Mouse (Mus musculus) CH12.LX (cell line): ENCODE results near the gene Lrrc42. TPM values are rescaled to one million over a fixed set of nuclear protein-coding genes. Genes with fewer than 3 reads are reported as not detected.
A peak's percentile ranks its signal among the peaks of the same experiment; 100 is the strongest.

Experiments used
- DNase-seq: peaks from one replicate; pipeline ENCODE4 v3.0.0-alpha.2; 2013; ENCODE audit errors: extremely low read depth
- H3K27ac ChIP-seq: 2 replicates; pipeline ENCODE4 v1.5.1; 2012; ENCODE audit warnings: low read depth, mild to moderate bottlenecking, control low read depth, moderate library complexity; ENCODE audit not compliant: insufficient read depth
- H3K27me3 ChIP-seq: replicated peaks from 2 replicates; pipeline ENCODE3; 2012; ENCODE audit warnings: inconsistent platforms
- H3K36me3 ChIP-seq, 2 experiments: replicated peaks in 1 of 2; 2 replicates each; pipeline versions ENCODE3 to v1.6.1; 2012; ENCODE audit warnings: inconsistent platforms in 1 of 2, low read length in 1 of 2, mild to moderate bottlenecking in 1 of 2, mixed read lengths in 1 of 2, moderate library complexity in 1 of 2; ENCODE audit not compliant: control insufficient read depth in 1 of 2, insufficient read depth in 1 of 2
- H3K4me1 ChIP-seq, 2 experiments: 2 replicates each; pipeline ENCODE4 v1.6.1; 2012; ENCODE audit warnings: inconsistent platforms in 1 of 2, moderate library complexity in 1 of 2; ENCODE audit not compliant: insufficient read depth in 2 of 2, control insufficient read depth in 1 of 2
- H3K4me2 ChIP-seq: 2 replicates; pipeline ENCODE4 v1.6.1; 2012; ENCODE audit warnings: low read depth, mild to moderate bottlenecking, control low read depth; ENCODE audit not compliant: poor library complexity, insufficient read depth, severe bottlenecking
- H3K4me3 ChIP-seq, 3 experiments: fragments of 150-350 bp in 1 of 3; sonication (generic) in 1 of 3; replicated peaks in 1 of 3; 2 replicates each; pipeline versions ENCODE3 to v1.5.1; 2011 to 2012; ENCODE audit warnings: low read depth in 2 of 3, low read length in 2 of 3, mild to moderate bottlenecking in 2 of 3, moderate library complexity in 2 of 3, control low read depth in 1 of 3, improper control_type of control experiment in 1 of 3, inconsistent platforms in 1 of 3, mixed read lengths in 1 of 3; ENCODE audit not compliant: poor library complexity in 1 of 3
- H3K79me2 ChIP-seq: replicated peaks from 2 replicates; pipeline ENCODE4 v1.6.1; 2012; ENCODE audit warnings: mild to moderate bottlenecking, moderate library complexity; ENCODE audit not compliant: control insufficient read depth, poor library complexity, insufficient read depth, severe bottlenecking; ENCODE audit errors: extremely low read depth
- H3K9ac ChIP-seq: 2 replicates; pipeline ENCODE4 v1.6.1; 2012; ENCODE audit warnings: low read depth, mild to moderate bottlenecking, control low read depth, moderate library complexity; ENCODE audit not compliant: insufficient read depth
- H3K9me3 ChIP-seq: replicated peaks from 2 replicates; pipeline ENCODE3; 2012; ENCODE audit warnings: low read length, inconsistent platforms, mixed read lengths
- BHLHE40 ChIP-seq: IDR thresholded peaks from 2 replicates; pipeline ENCODE4 v1.6.1; 2011; ENCODE audit warnings: mild to moderate bottlenecking, low read depth, low read length, improper control_type of control experiment
- CHD2 ChIP-seq: IDR thresholded peaks from 2 replicates; pipeline ENCODE4 v1.6.1; 2011; ENCODE audit warnings: low read length, improper control_type of control experiment
- CTCF ChIP-seq, 2 experiments: IDR thresholded peaks in 1 of 2; conservative IDR thresholded peaks in 1 of 2; 2 replicates each; pipeline ENCODE4 v1.5.1; 2011 to 2012; ENCODE audit warnings: low read depth in 2 of 2, low read length in 2 of 2, improper control_type of control experiment in 1 of 2, inconsistent platforms in 1 of 2, mild to moderate bottlenecking in 1 of 2, moderate library complexity in 1 of 2
- E2F4 ChIP-seq: IDR thresholded peaks from 2 replicates; pipeline ENCODE4 v1.6.1; 2011; ENCODE audit warnings: low read depth, low read length, improper control_type of control experiment; ENCODE audit not compliant: insufficient replicate concordance
- ELF1 ChIP-seq: IDR thresholded peaks from 2 replicates; pipeline ENCODE4 v1.6.1; 2014; ENCODE audit warnings: low read depth, mild to moderate bottlenecking, inconsistent platforms, low read length, improper control_type of control experiment
- ETS1 ChIP-seq: conservative IDR thresholded peaks from 2 replicates; pipeline ENCODE4 v1.6.1; 2012; ENCODE audit warnings: low read depth, mild to moderate bottlenecking, inconsistent platforms, low read length, improper control_type of control experiment, moderate library complexity
- GABPA ChIP-seq: IDR thresholded peaks from 2 replicates; pipeline ENCODE4 v1.6.1; 2012; ENCODE audit warnings: low read depth, low read length, improper control_type of control experiment, inconsistent platforms; ENCODE audit not compliant: insufficient replicate concordance
- JUN ChIP-seq: IDR thresholded peaks from 2 replicates; pipeline ENCODE4 v1.6.1; 2011; ENCODE audit warnings: low read depth, mild to moderate bottlenecking, low read length, improper control_type of control experiment, moderate library complexity; ENCODE audit not compliant: insufficient read depth
- JUND ChIP-seq: conservative IDR thresholded peaks from 2 replicates; pipeline ENCODE4 v1.6.1; 2011; ENCODE audit warnings: low read depth, low read length, improper control_type of control experiment
- KAT2A ChIP-seq: IDR thresholded peaks from 2 replicates; pipeline ENCODE4 v1.6.1; 2012; ENCODE audit warnings: low read length, improper control_type of control experiment, inconsistent platforms; ENCODE audit not compliant: insufficient replicate concordance
- MAX ChIP-seq: IDR thresholded peaks from 2 replicates; pipeline ENCODE4 v1.6.1; 2011; ENCODE audit warnings: low read length, improper control_type of control experiment
- MEF2A ChIP-seq: IDR thresholded peaks from 2 replicates; pipeline ENCODE4 v1.6.1; 2014; ENCODE audit warnings: low read depth, mild to moderate bottlenecking, inconsistent platforms, low read length, improper control_type of control experiment, borderline replicate concordance
- MYC ChIP-seq: IDR thresholded peaks from 2 replicates; pipeline ENCODE4 v1.6.1; 2011; ENCODE audit warnings: low read depth, mild to moderate bottlenecking, improper control_type of control experiment, low read length
- NELFE ChIP-seq: IDR thresholded peaks from 2 replicates; pipeline ENCODE4 v1.6.1; 2011; ENCODE audit warnings: low read depth, low read length, improper control_type of control experiment
- NRF1 ChIP-seq: IDR thresholded peaks from 2 replicates; pipeline ENCODE4 v1.6.1; 2014; ENCODE audit warnings: low read depth, mild to moderate bottlenecking, inconsistent platforms, low read length, improper control_type of control experiment, moderate library complexity
- PAX5 ChIP-seq: IDR thresholded peaks from 2 replicates; pipeline ENCODE4 v1.6.1; 2012; ENCODE audit warnings: low read length, inconsistent platforms, mixed read lengths
- POLR2A ChIP-seq: IDR thresholded peaks from 2 replicates; pipeline ENCODE4 v1.6.1; 2011; ENCODE audit warnings: low read depth, mild to moderate bottlenecking, improper control_type of control experiment, low read length
- RAD21 ChIP-seq: IDR thresholded peaks from 2 replicates; pipeline ENCODE4 v1.6.1; 2011; ENCODE audit warnings: low read depth, mild to moderate bottlenecking, low read length, improper control_type of control experiment, moderate library complexity
- RCOR1 ChIP-seq: conservative IDR thresholded peaks from 2 replicates; pipeline ENCODE4 v1.6.1; 2012; ENCODE audit warnings: low read depth, mild to moderate bottlenecking, inconsistent platforms, low read length, improper control_type of control experiment
- SIN3A ChIP-seq: IDR thresholded peaks from 2 replicates; pipeline ENCODE4 v1.6.1; 2012; ENCODE audit warnings: low read length, improper control_type of control experiment, inconsistent platforms
- TCF12 ChIP-seq: IDR thresholded peaks from 2 replicates; pipeline ENCODE4 v1.6.1; 2014; ENCODE audit warnings: low read depth, mild to moderate bottlenecking, inconsistent platforms, low read length, improper control_type of control experiment
- USF2 ChIP-seq: conservative IDR thresholded peaks from 2 replicates; pipeline ENCODE4 v1.6.1; 2011; ENCODE audit warnings: low read depth, low read length, improper control_type of control experiment
- ZC3H11A ChIP-seq: IDR thresholded peaks from 2 replicates; pipeline ENCODE4 v1.6.1; 2012; ENCODE audit warnings: low read depth, mild to moderate bottlenecking, inconsistent platforms, low read length, improper control_type of control experiment
- ZKSCAN1 ChIP-seq: IDR thresholded peaks from 2 replicates; pipeline ENCODE4 v1.6.1; 2012; ENCODE audit warnings: low read depth, inconsistent platforms, low read length, improper control_type of control experiment, borderline replicate concordance
- ZMIZ1 ChIP-seq: IDR thresholded peaks from 2 replicates; pipeline ENCODE4 v1.6.1; 2012; ENCODE audit warnings: low read depth, mild to moderate bottlenecking, inconsistent platforms, low read length, improper control_type of control experiment
- ZNF384 ChIP-seq: IDR thresholded peaks from 2 replicates; pipeline ENCODE4 v1.6.1; 2012; ENCODE audit warnings: low read depth, low read length, improper control_type of control experiment, inconsistent platforms
- dilution Hi-C: fragments of 300-500 bp; cut with MboI; formaldehyde crosslinking; loops from 2 replicates; pipeline ENCODE4 v1.14.3; 2020; ENCODE audit warnings: low sequenced_read_pairs; ENCODE audit not compliant: extremely low pct_unique_long_range_greater_than_20kb, extremely low pct_ligation_motif_present
- in situ Hi-C: fragments of 300-500 bp; cut with MboI; formaldehyde crosslinking; loops from 3 replicates; pipeline ENCODE4 v1.14.3; 2019; ENCODE audit warnings: low sequenced_read_pairs, low pct_ligation_motif_present, low pct_unique_long_range_greater_than_20kb, mixed read lengths
- polyA plus RNA-seq: library from polyadenylated mRNA; unstranded; fragments of >175 nt; gene quantifications from 2 replicates; pipeline ENCODE4 v1.2.1, GENCODE M21; 2012; ENCODE audit warnings: low read depth; ENCODE audit not compliant: insufficient read length
- total RNA-seq, 2 experiments: library from RNA; depleted of rRNA; stranded (reverse); fragments of 300-350 nt in 1 of 2; fragments of >200 nt in 1 of 2; gene quantifications; 2 replicates each; pipeline ENCODE4 v1.2.3; 2012 to 2014

Lrrc42 gene
- total and polyA plus RNA-seq, 3 experiments = 13.0 to 48.2 (median 24.9) TPM

DNA sequence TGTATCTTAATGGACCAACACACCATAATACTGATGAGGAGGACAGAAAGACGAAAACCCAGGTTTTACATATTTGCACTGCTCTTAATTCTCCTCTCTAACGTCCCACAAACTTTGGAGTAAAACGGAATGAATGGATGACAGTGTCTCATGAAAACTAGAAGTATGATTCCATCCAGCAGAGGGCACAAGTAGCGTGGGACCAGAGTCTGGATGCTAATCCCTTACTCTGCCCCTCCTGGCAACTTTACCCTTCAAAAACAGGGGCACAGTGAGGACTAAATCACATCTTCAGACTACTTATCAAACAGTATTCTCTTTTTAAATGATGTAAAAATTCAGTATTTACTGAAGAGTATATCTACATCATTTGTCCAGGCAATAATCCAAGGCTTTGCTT lies 2.8 kb downstream of the Lrrc42 start (continued):
- TF ChIP-seq GABPA (no peak), ZNF384 (no peak), PAX5 (no peak), MYC (no peak), USF2 (no peak), POLR2A (no peak), BHLHE40 (no peak), ZMIZ1 (no peak), TCF12 (no peak)

DNA sequence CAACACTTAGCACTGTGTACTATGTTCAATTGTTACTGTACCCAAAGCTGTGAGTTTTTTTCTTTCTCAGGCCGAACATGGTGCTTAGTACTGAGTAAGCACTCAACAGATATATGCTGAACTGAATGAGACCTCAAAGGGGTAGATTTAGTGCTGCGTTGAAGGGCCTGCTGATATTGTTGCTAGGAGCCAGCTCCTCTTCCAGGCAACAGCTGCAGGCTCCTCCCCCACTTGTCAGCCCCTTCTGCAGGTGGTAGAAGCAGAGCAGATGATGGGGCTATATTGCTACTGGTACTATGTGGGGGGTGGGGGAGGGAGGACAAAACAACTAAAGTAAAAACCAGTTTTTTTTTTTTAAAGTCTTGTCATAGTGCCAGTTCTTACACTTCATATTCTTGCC lies 3.9 kb downstream of the Lrrc42 start:
- dilution Hi-C loops = no loop called here
- TF ChIP-seq KAT2A = no peak
- no peak for TF ChIP-seq ETS1
- TF ChIP-seq POLR2A = no peak
- TF ChIP-seq BHLHE40 = no peak
- TF ChIP-seq NELFE = no peak
- TF ChIP-seq RCOR1 = no peak
- TF ChIP-seq, all 38 proteins: peak for 0
- peaks cover 6% of the 10 kb centered on the region for H3K79me2 ChIP-seq
- H3K36me3 ChIP-seq = peaks cover 5 to 26% of the 10 kb centered on the region in 2 experiments
- H3K27ac ChIP-seq = no peak overlapping the region
- H3K9me3 ChIP-seq = no peaks in the 10 kb centered on the region
- no peak overlapping the region for H3K4me3 ChIP-seq
- no peak overlapping the region for H3K4me2 ChIP-seq
- peaks cover 0 to 39% of the 10 kb centered on the region in 2 experiments; a peak in 2 of 4 replicates for H3K4me1 ChIP-seq
- no peaks in the 10 kb centered on the region for H3K27me3 ChIP-seq
- no peak overlapping the region for H3K9ac ChIP-seq
- DNase-seq = peak; percentile 19
- in situ Hi-C loops = no loop called here

DNA sequence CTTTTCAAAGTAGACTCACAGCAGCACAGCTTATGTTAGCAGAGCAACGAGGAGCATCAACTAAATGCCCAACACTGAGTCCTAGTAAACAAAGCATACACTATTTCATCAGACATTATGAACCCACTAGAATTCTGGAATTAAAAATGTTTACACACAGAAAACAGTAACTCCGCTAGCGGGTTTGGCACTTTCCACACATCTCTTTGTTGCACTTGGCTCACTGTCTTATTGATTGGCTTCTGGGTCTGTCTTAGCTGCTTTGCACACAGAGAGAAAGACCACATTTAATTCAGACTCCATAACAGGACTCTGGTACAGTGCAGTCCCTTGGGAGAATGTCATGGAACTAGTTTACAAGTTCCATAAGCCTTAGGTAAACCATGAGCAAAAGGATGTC lies 5.3 kb downstream of the Lrrc42 start:
- no peaks in the 10 kb centered on the region for H3K9me3 ChIP-seq
- no peak for TF ChIP-seq JUN
- no peak for TF ChIP-seq NRF1
- TF ChIP-seq MEF2A = no peak
- no peak for TF ChIP-seq E2F4
- TF ChIP-seq MAX = no peak
- no peak for TF ChIP-seq ZMIZ1
- TF ChIP-seq JUND = no peak
- TF ChIP-seq ZKSCAN1 = no peak
- TF ChIP-seq POLR2A = no peak
- TF ChIP-seq ZC3H11A = no peak
- no peak for TF ChIP-seq ELF1
- no peak for TF ChIP-seq SIN3A
- TF ChIP-seq ZNF384 = no peak
- TF ChIP-seq USF2 = no peak
- no peak for TF ChIP-seq CTCF (conservative IDR thresholded peaks at IDR 0.05 in 1 of 2, IDR thresholded peaks at IDR 0.05 in 1 of 2; ENCODE audit: low read depth in 2 of 2, low read length in 2 of 2)
- TF ChIP-seq RAD21 = no peak
- TF ChIP-seq CHD2 = no peak
- TF ChIP-seq, all 38 proteins: peak for 0
- Histone ChIP-seq H3K4me3 (no peak overlapping the region), H3K27me3 (no peaks in the 10 kb centered on the region), H3K27ac (no peak overlapping the region), H3K4me2 (no peak overlapping the region), H3K79me2 (peaks cover 6% of the 10 kb centered on the region), H3K36me3 (peaks cover 6 to 33% of the 10 kb centered on the region in 2 experiments), H3K9ac (no peak overlapping the region), H3K4me1 (peaks cover 5 to 54% of the 10 kb centered on the region in 2 experiments; a peak in 3 of 4 replicates)
- no peak for DNase-seq
- in situ Hi-C loops = no loop called here
- dilution Hi-C loops = no loop called here
